Mouse (Mus musculus) G1E-ER4 (cell line): Measurements from ENCODE around the gene Dglucy. TPM values are rescaled to one million over a fixed set of nuclear protein-coding genes. Genes with fewer than 3 reads are reported as not detected.

Experiments
- GATA1 ChIP-seq: IDR thresholded peaks from one replicate; pipeline ENCODE4 v1.8.0; 2012; ENCODE audit warnings: low read length, inconsistent platforms
- polyA plus RNA-seq: library from polyadenylated mRNA; stranded (reverse); fragments of >175 nt; gene quantifications from 2 replicates; pipeline ENCODE4 v1.2.3, GENCODE M21; 2012

The Dglucy gene
- polyA plus RNA-seq, 1 experiment = 0.12 TPM

GRCm38 (mm10) chr12:100774756-100775155, 4.1 kb upstream of the Dglucy start:
- TF ChIP-seq GATA1 = no peak

- TF ChIP-seq GATA1 = no peak
Measured at GRCm38 (mm10) chr12:100775291-100775690, 3.6 kb upstream of the Dglucy start.

GRCm38 (mm10) chr12:100775911-100776581, 2.8 kb upstream of the Dglucy start:
- no peak for TF ChIP-seq GATA1

GRCm38 (mm10) chr12:100776991-100777390, 1.9 kb upstream of the Dglucy start:
- TF ChIP-seq GATA1 = no peak

GRCm38 (mm10) chr12:100778276-100778933, 452 bp upstream of the Dglucy start:
- no peak for TF ChIP-seq GATA1

GRCm38 (mm10) chr12:100780416-100780815, 1.6 kb downstream of the Dglucy start:
- no peak for TF ChIP-seq GATA1

GRCm38 (mm10) chr12:100781428-100782120, 2.7 kb downstream of the Dglucy start:
- TF ChIP-seq GATA1 = no peak

- TF ChIP-seq GATA1 = no peak
Measured at GRCm38 (mm10) chr12:100784152-100784551, 5.3 kb downstream of the Dglucy start.

GRCm38 (mm10) chr12:100785344-100785743, 6.5 kb downstream of the Dglucy start:
- no peak for TF ChIP-seq GATA1

GRCm38 (mm10) chr12:100789981-100790550, 11.2 kb downstream of the Dglucy start:
- no peak for TF ChIP-seq GATA1

GRCm38 (mm10) chr12:100791425-100791824, 12.6 kb downstream of the Dglucy start:
- no peak for TF ChIP-seq GATA1

GRCm38 (mm10) chr12:100794450-100795230, 15.8 kb downstream of the Dglucy start:
- TF ChIP-seq GATA1 = no peak

- no peak for TF ChIP-seq GATA1
Measured at GRCm38 (mm10) chr12:100795390-100796036, 16.7 kb downstream of the Dglucy start.

- TF ChIP-seq GATA1 = no peak
Measured at GRCm38 (mm10) chr12:100807280-100807679, 28.4 kb downstream of the Dglucy start.

- no peak for TF ChIP-seq GATA1
Measured at GRCm38 (mm10) chr12:100808609-100809280, 29.9 kb downstream of the Dglucy start.
